Mouse (Mus musculus): ENCODE data around the gene Apol7c. TPM values are rescaled to one million over a fixed set of nuclear protein-coding genes. Genes with fewer than 3 reads are reported as not detected.
"Not testable (repeated sequence)": the region's sequence is repeated elsewhere in the genome, so short reads cannot be mapped to it uniquely, and the experiment has no call there.

Apol7c gene
- polyA plus RNA-seq, 1 experiment from 2014 or later = not detected

- H3K27me3 ChIP-seq (replicated peaks; ENCODE audit: control insufficient read depth, insufficient read depth, low read length); H3K27ac ChIP-seq (ENCODE audit: low read depth, low read length); H3K9me3 ChIP-seq (replicated peaks; ENCODE audit: control insufficient read depth, low read length); H3K36me3 ChIP-seq (ENCODE audit: control insufficient read depth, insufficient read depth, low read length); H3K4me3 ChIP-seq (ENCODE audit: low read depth, low read length); H3K4me2 ChIP-seq (ENCODE audit: low read length); ATAC-seq; H3K9ac ChIP-seq (ENCODE audit: low read length); DNase-seq (ENCODE audit: low spot score); H3K4me1 ChIP-seq (ENCODE audit: control insufficient read depth, insufficient read depth, low read length): not testable (repeated sequence)
Observed at GRCm38 (mm10) chr15:77507966-77508365, 25.1 kb downstream of the Apol7c start, which contains the start of gene Apol11a. Gene Apol11a (plus strand): TSS chr15:77508271.

DNA sequence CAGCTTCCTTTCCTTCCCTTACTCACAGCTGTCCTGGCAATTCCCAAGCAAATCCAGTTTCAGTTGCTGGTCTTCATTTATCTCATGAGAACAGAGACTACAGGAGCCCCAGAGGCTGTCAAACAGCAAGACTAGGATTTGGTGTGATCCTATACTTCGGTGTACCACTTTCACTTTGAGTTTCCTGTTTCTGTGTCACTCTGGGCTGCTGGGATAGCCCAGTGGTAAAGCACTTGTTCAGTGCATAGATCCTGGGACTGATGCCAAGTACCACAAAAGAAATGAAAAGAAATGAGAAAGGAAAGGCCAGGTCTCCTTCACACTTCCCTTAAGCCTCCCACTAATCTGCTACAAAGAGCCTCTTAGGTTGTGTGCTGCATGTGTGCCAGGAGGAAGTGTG, 38.4 kb downstream of the Apol7c start:
- not testable (repeated sequence) for H3K9ac ChIP-seq (ENCODE audit: low read length); H3K4me1 ChIP-seq (ENCODE audit: control insufficient read depth, insufficient read depth, low read length); H3K9me3 ChIP-seq (replicated peaks; ENCODE audit: control insufficient read depth, low read length); H3K27me3 ChIP-seq (replicated peaks; ENCODE audit: control insufficient read depth, insufficient read depth, low read length); H3K36me3 ChIP-seq (ENCODE audit: control insufficient read depth, insufficient read depth, low read length); ATAC-seq; H3K27ac ChIP-seq (ENCODE audit: low read depth, low read length); H3K4me3 ChIP-seq (ENCODE audit: low read depth, low read length); H3K4me2 ChIP-seq (ENCODE audit: low read length); DNase-seq (ENCODE audit: low spot score)
- WGBS = 48% methylated on average over 1 of the region's 1 CpGs

- WGBS = no CpG with 5 or more reads among the region's 1 CpGs
Observed at GRCm38 (mm10) chr15:77493181-77493580, 39.9 kb downstream of the Apol7c start.

GRCm38 (mm10) chr15:77482140-77482794, 50.8 kb downstream of the Apol7c start:
- H3K4me2 ChIP-seq (ENCODE audit: low read length) = no peak overlapping the region
- no peak overlapping the region for H3K27ac ChIP-seq (ENCODE audit: low read depth, low read length)
- no peak overlapping the region for H3K9ac ChIP-seq (ENCODE audit: low read length)
- no peaks in the 10 kb centered on the region for H3K36me3 ChIP-seq (ENCODE audit: control insufficient read depth, insufficient read depth, low read length)
- H3K27me3 ChIP-seq (replicated peaks; ENCODE audit: control insufficient read depth, insufficient read depth, low read length) = no peaks in the 10 kb centered on the region
- 74% methylated on average over 4 of the region's 4 CpGs for WGBS
- no peaks in the 10 kb centered on the region for H3K4me1 ChIP-seq (ENCODE audit: control insufficient read depth, insufficient read depth, low read length)
- no peak overlapping the region for H3K4me3 ChIP-seq (ENCODE audit: low read depth, low read length)
- no peaks in the 10 kb centered on the region for H3K9me3 ChIP-seq (replicated peaks; ENCODE audit: control insufficient read depth, low read length)
- ATAC-seq = no peak
- DNase-seq (ENCODE audit: low spot score) = no peak

More at GRCm38 (mm10) chr15:77493181-77493580, 39.9 kb downstream of the Apol7c start:
- H3K9me3 ChIP-seq (replicated peaks; ENCODE audit: control insufficient read depth, low read length); H3K27ac ChIP-seq (ENCODE audit: low read depth, low read length); H3K9ac ChIP-seq (ENCODE audit: low read length); DNase-seq (ENCODE audit: low spot score); H3K4me2 ChIP-seq (ENCODE audit: low read length); H3K4me3 ChIP-seq (ENCODE audit: low read depth, low read length); H3K4me1 ChIP-seq (ENCODE audit: control insufficient read depth, insufficient read depth, low read length); ATAC-seq; H3K27me3 ChIP-seq (replicated peaks; ENCODE audit: control insufficient read depth, insufficient read depth, low read length); H3K36me3 ChIP-seq (ENCODE audit: control insufficient read depth, insufficient read depth, low read length): not testable (repeated sequence)

- WGBS = 75% methylated on average over 2 of the region's 2 CpGs
- H3K27ac ChIP-seq (ENCODE audit: low read depth, low read length); H3K27me3 ChIP-seq (replicated peaks; ENCODE audit: control insufficient read depth, insufficient read depth, low read length); H3K36me3 ChIP-seq (ENCODE audit: control insufficient read depth, insufficient read depth, low read length); ATAC-seq; H3K4me3 ChIP-seq (ENCODE audit: low read depth, low read length); DNase-seq (ENCODE audit: low spot score); H3K9me3 ChIP-seq (replicated peaks; ENCODE audit: control insufficient read depth, low read length); H3K4me2 ChIP-seq (ENCODE audit: low read length); H3K4me1 ChIP-seq (ENCODE audit: control insufficient read depth, insufficient read depth, low read length); H3K9ac ChIP-seq (ENCODE audit: low read length): not testable (repeated sequence)
Observed at GRCm38 (mm10) chr15:77476693-77477092, 56.4 kb downstream of the Apol7c start, which contains the start of gene Apol10a. Gene Apol10a (plus strand): TSS chr15:77477047.

Other genes with a start within 250 kb of the Apol7c start
- gene Rbfox2, start 226.3 kb downstream of the Apol7c start, polyA plus RNA-seq (2014; fragmentation: Nextera tagmentation; extraction: Ambion mirVana) = 186 and 229 TPM in 2 replicates
- gene Apol7a, start 134.2 kb downstream of the Apol7c start, polyA plus RNA-seq (2014; fragmentation: Nextera tagmentation; extraction: Ambion mirVana) = not detected in 2 replicates
- gene Apol9a, start 122.2 kb downstream of the Apol7c start, polyA plus RNA-seq (2014; fragmentation: Nextera tagmentation; extraction: Ambion mirVana) = not detected in 2 replicates
- not detected in 2 replicates for gene Apol7b, start 85.8 kb downstream of the Apol7c start, polyA plus RNA-seq (2014; fragmentation: Nextera tagmentation; extraction: Ambion mirVana)
- not detected in 2 replicates for gene Apol10a, start 56.3 kb downstream of the Apol7c start, polyA plus RNA-seq (2014; fragmentation: Nextera tagmentation; extraction: Ambion mirVana)
- gene Apol11a, start 25.0 kb downstream of the Apol7c start, polyA plus RNA-seq (2014; fragmentation: Nextera tagmentation; extraction: Ambion mirVana) = not detected in 2 replicates
- gene 1700025B11Rik, start 28.6 kb upstream of the Apol7c start, polyA plus RNA-seq (2014; fragmentation: Nextera tagmentation; extraction: Ambion mirVana) = not detected in 2 replicates
- 0.09 TPM in 1 of 2 replicates, not detected in the other for gene Apol10b, start 62.8 kb upstream of the Apol7c start, polyA plus RNA-seq (2014; fragmentation: Nextera tagmentation; extraction: Ambion mirVana)
- not detected in 2 replicates for gene Gm36245, start 65.9 kb upstream of the Apol7c start, polyA plus RNA-seq (2014; fragmentation: Nextera tagmentation; extraction: Ambion mirVana)
- not detected in 2 replicates for gene Apol11b, start 110.0 kb upstream of the Apol7c start, polyA plus RNA-seq (2014; fragmentation: Nextera tagmentation; extraction: Ambion mirVana)
- gene Apol7e, start 165.5 kb upstream of the Apol7c start, polyA plus RNA-seq (2014; fragmentation: Nextera tagmentation; extraction: Ambion mirVana) = not detected in 2 replicates
- gene Apol9b, start 195.7 kb upstream of the Apol7c start, polyA plus RNA-seq (2014; fragmentation: Nextera tagmentation; extraction: Ambion mirVana) = not detected in 2 replicates
- gene Apol8, start 223.7 kb upstream of the Apol7c start, polyA plus RNA-seq (2014; fragmentation: Nextera tagmentation; extraction: Ambion mirVana) = 0.06 TPM in 1 of 2 replicates, not detected in the other

All from forebrain, embryonic 14.5 days (tissue).